Mouse (Mus musculus) small intestine, adult 2 months (tissue): ENCODE results near the gene Naaa.

ENCODE experiments used
- CTCF ChIP-seq: fragments of 200-500 bp; IDR thresholded peaks from 2 replicates; pipeline ENCODE4 v1.5.1; 2012; ENCODE audit warnings: low read depth, mild to moderate bottlenecking, control low read depth, inconsistent platforms, low read length, moderate library complexity, mixed read lengths; ENCODE audit not compliant: insufficient replicate concordance, insufficient read length; ENCODE audit errors: extremely low read depth
- POLR2A ChIP-seq: fragments of 200-500 bp; IDR thresholded peaks from 2 replicates; pipeline ENCODE4 v1.6.1; 2012; ENCODE audit warnings: low read depth, mild to moderate bottlenecking, control low read depth, inconsistent platforms, low read length, moderate library complexity

DNA sequence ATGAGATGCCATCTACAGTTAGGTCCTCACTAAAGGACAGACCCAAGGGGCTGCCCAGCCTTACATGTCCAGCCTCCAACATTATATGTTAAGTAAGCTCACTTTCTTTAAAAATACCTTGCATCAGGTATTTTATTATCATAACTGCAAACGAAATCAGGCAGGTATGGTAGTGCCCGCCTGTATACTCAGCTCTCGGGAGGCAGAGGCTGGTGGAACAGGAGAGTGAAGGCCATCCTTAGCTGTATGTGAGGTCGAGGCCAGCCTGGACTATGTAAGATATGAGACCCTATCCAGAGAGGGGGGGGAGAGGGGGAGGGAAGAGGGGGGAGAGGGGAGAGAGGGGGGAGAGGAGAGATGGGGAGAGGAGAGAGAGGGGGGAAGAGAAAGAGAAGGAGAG, 44.6 kb downstream of the Naaa start:
- TF ChIP-seq POLR2A (no peak), CTCF (no peak)
